Mouse (Mus musculus) G1E (cell line): ENCODE data around the gene Irak4.

Experiments
- CTCF ChIP-seq: IDR thresholded peaks from 2 replicates; pipeline ENCODE4 v1.5.1; 2012; ENCODE audit warnings: low read depth, low read length, inconsistent platforms, mixed read lengths
- GATA1 ChIP-seq: IDR thresholded peaks from 2 replicates; pipeline ENCODE4 v1.6.1; 2012; ENCODE audit warnings: borderline replicate concordance, low read length, inconsistent platforms, mixed read lengths

DNA sequence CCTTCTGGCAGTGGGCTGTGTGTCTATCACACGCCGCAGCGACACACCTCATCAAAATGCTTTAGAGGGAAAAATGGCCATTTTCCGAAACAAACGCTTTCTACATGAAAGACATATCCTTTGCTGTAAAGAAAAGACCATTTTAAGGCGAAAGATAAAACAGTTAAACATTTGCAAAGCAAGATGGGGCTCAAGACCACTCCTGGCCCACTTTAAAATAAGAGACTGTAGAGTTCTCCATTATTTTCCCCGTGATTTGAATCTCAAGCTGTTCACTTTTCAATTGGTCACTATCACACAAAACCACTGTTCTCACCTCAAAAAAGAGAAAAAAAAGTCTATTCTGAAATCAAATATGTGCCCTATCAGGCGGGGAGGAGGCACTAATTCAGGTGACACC, 46.6 kb downstream of the Irak4 start:
- TF ChIP-seq CTCF (no peak), GATA1 (no peak)
